Mouse (Mus musculus) intestine, embryonic 14.5 days (tissue): ENCODE measurements at regions not wholly inside any gene's neighbourhood (a gene's known extent, or its start where the extent isn't known, plus 50 kb on each side); places are given as distances from the start of the nearest gene placed in this dataset.

Experiments used
- ATAC-seq: fragments of 200-750 bp; cut with Nextera tagmentation; replicated peaks from 2 replicates; pipeline ENCODE4 v1.8.0; 2017; ENCODE audit warnings: low read depth, moderate number of reproducible peaks, moderate TSS enrichment, moderate library complexity; ENCODE audit not compliant: low FRiP score, low TSS enrichment
- DNase-seq: peaks from one replicate; pipeline ENCODE4 v3.0.0-alpha.2; 2018; ENCODE audit warnings: low spot score
- H3K27ac ChIP-seq: fragments of 300-500 bp; sonication (generic); 2 replicates; pipeline ENCODE4 v1.5.1; 2014; ENCODE audit warnings: low read depth, mild to moderate bottlenecking, control low read depth
- H3K27me3 ChIP-seq: fragments of 300-500 bp; sonication (generic); replicated peaks from 2 replicates; pipeline ENCODE4 v1.6.1; 2014; ENCODE audit warnings: low read length, control low read depth; ENCODE audit not compliant: control insufficient read depth, insufficient read depth
- H3K36me3 ChIP-seq: fragments of 300-500 bp; sonication (generic); 2 replicates; pipeline ENCODE4 v1.6.1; 2014; ENCODE audit warnings: low read length, control low read depth; ENCODE audit not compliant: control insufficient read depth, insufficient read depth
- H3K4me1 ChIP-seq: fragments of 300-500 bp; sonication (generic); replicated peaks from 2 replicates; pipeline ENCODE4 v1.6.1; 2014; ENCODE audit warnings: low read length, control low read depth, mixed read lengths; ENCODE audit not compliant: control insufficient read depth, insufficient read depth
- H3K4me2 ChIP-seq: fragments of 300-500 bp; sonication (generic); 2 replicates; pipeline ENCODE4 v1.6.1; 2014; ENCODE audit warnings: low read length
- H3K4me3 ChIP-seq: fragments of 300-500 bp; sonication (generic); 2 replicates; pipeline ENCODE4 v1.5.1; 2014; ENCODE audit warnings: low read depth, low read length, control low read depth, mixed read lengths
- H3K9ac ChIP-seq: fragments of 300-500 bp; sonication (generic); 2 replicates; pipeline ENCODE4 v1.6.1; 2014; ENCODE audit warnings: mild to moderate bottlenecking, low read length
- H3K9me3 ChIP-seq: fragments of 300-500 bp; sonication (generic); 2 replicates; pipeline ENCODE4 v1.6.1; 2016; ENCODE audit warnings: low read length, control low read depth; ENCODE audit not compliant: control insufficient read depth
- WGBS: fragments of 180-500 bp; shearing (Covaris S2); extraction: QIAGEN DNeasy Blood & Tissue Kit; methylation state at CpG from one replicate; pipeline ENCODE4 v1.1.7; 2014; 5-methylcytosine and 5-hydroxymethylcytosine counted together

GRCm38 (mm10) chr1:168058769-168059168 is 369.7 kb downstream of the Lmx1a start:
- WGBS, result 91% methylated on average over 4 of the region's 4 CpGs
- no peak overlapping the region for H3K9ac ChIP-seq
- DNase-seq, result no peak
- no peak for ATAC-seq
- no peak overlapping the region for H3K4me3 ChIP-seq
- H3K4me1 ChIP-seq, result no peaks in the 10 kb centered on the region
- no peak overlapping the region for H3K4me2 ChIP-seq
- H3K27me3 ChIP-seq, result no peaks in the 10 kb centered on the region
- no peaks in the 10 kb centered on the region for H3K36me3 ChIP-seq
- no peak overlapping the region for H3K27ac ChIP-seq
- H3K9me3 ChIP-seq, result no peaks in the 10 kb centered on the region

GRCm38 (mm10) chr1:168064065-168064664 is 367.9 kb downstream of the Pbx1 start:
- Histone ChIP-seq H3K27me3 (no peaks in the 10 kb centered on the region), H3K36me3 (no peaks in the 10 kb centered on the region), H3K4me2 (no peak overlapping the region), H3K4me1 (no peaks in the 10 kb centered on the region; the same call in 1 of the 2 replicates), H3K27ac (no peak overlapping the region), H3K9me3 (no peaks in the 10 kb centered on the region), H3K9ac (no peak overlapping the region), H3K4me3 (no peak overlapping the region)
- WGBS, result 63% methylated on average over 7 of the region's 7 CpGs
- DNase-seq, result no peak
- ATAC-seq, result no peak

GRCm38 (mm10) chr1:168065598-168066041 is 366.4 kb downstream of the Pbx1 start:
- Histone ChIP-seq H3K36me3 (no peaks in the 10 kb centered on the region), H3K27ac (no peak overlapping the region), H3K27me3 (no peaks in the 10 kb centered on the region), H3K4me2 (no peak overlapping the region), H3K9me3 (no peaks in the 10 kb centered on the region), H3K4me3 (no peak overlapping the region), H3K9ac (no peak overlapping the region), H3K4me1 (no peaks in the 10 kb centered on the region; the same call in 1 of the 2 replicates)
- ATAC-seq (no peak), DNase-seq (no peak)
- WGBS, result 53% methylated on average over 6 of the region's 6 CpGs

GRCm38 (mm10) chr1:168066810-168067209 is 365.3 kb downstream of the Pbx1 start:
- peak overlapping the region; percentile 20; the same call in 1 of the 2 replicates for H3K27ac ChIP-seq
- no peak overlapping the region for H3K9ac ChIP-seq
- no peaks in the 10 kb centered on the region for H3K36me3 ChIP-seq
- WGBS, result 72% methylated on average over 6 of the region's 6 CpGs
- no peak overlapping the region for H3K4me3 ChIP-seq
- DNase-seq (no peak), ATAC-seq (no peak)
- H3K27me3 ChIP-seq, result no peaks in the 10 kb centered on the region
- no peak overlapping the region for H3K4me2 ChIP-seq
- no peaks in the 10 kb centered on the region; the same call in 1 of the 2 replicates for H3K4me1 ChIP-seq
- no peaks in the 10 kb centered on the region for H3K9me3 ChIP-seq

GRCm38 (mm10) chr1:168068003-168068919 is 363.8 kb downstream of the Pbx1 start:
- peak overlapping the region; percentile 81 for H3K27ac ChIP-seq
- no peaks in the 10 kb centered on the region for H3K27me3 ChIP-seq
- 36% methylated on average over 9 of the region's 9 CpGs for WGBS
- no peak overlapping the region for H3K9ac ChIP-seq
- H3K4me2 ChIP-seq, result no peak overlapping the region
- H3K4me1 ChIP-seq, result no peaks in the 10 kb centered on the region; the same call in 1 of the 2 replicates
- H3K4me3 ChIP-seq, result no peak overlapping the region
- ATAC-seq (peak; percentile 87), DNase-seq (peak; percentile 59)
- H3K36me3 ChIP-seq, result no peaks in the 10 kb centered on the region
- no peaks in the 10 kb centered on the region for H3K9me3 ChIP-seq

- Histone ChIP-seq H3K4me1 (no peaks in the 10 kb centered on the region; the same call in 1 of the 2 replicates), H3K4me2 (no peak overlapping the region), H3K4me3 (no peak overlapping the region), H3K27ac (peak overlapping the region; percentile 63), H3K9me3 (no peaks in the 10 kb centered on the region), H3K9ac (no peak overlapping the region), H3K27me3 (no peaks in the 10 kb centered on the region), H3K36me3 (no peaks in the 10 kb centered on the region)
- 43% methylated on average over 1 of the region's 1 CpGs for WGBS
- ATAC-seq (0 out of 2 replicates have a peak, but pooled peaks have one; percentile 22), DNase-seq (no peak)
Observed at GRCm38 (mm10) chr1:168068920-168069590, 363.0 kb downstream of the Pbx1 start.
